Mouse (Mus musculus) left cerebral cortex, postnatal 14 days (tissue): ENCODE measurements around the gene Tuba1c. TPM values are rescaled to one million over a fixed set of nuclear protein-coding genes. Genes with fewer than 3 reads are reported as not detected.

Experiments used
- DNase-seq, 2 experiments: peaks; one replicate each; pipeline ENCODE4 v3.0.0; 2021 to 2022; ENCODE audit warnings: low spot score in 2 of 2, mixed read lengths in 1 of 2
- intact Hi-C: fragments of 180-260 bp; cut with DNase I; formaldehyde crosslinking; loops from one replicate; pipeline ENCODE4 v1.15.1; 2025
- total RNA-seq, 2 experiments: library from RNA; stranded (reverse); gene quantifications; 2 replicates each; pipeline ENCODE4 v1.2.3; 2021

Gene Tuba1c
- total RNA-seq, 2 experiments from 2014 or later: 129 to 142 TPM

- DNase-seq: peak; percentile 83 to 89
- intact Hi-C loops: loop anchor here (10.0 kb wide), 1 partner anchor 50 kb away; the partner anchor contains the start of gene Troap
Measured at GRCm38 (mm10) chr15:99024668-99025314, 4.9 kb upstream of the Tuba1c start.

- intact Hi-C loops: loop anchor here (10.0 kb wide), 1 partner anchor 49 kb away; the partner anchor contains the start of gene Troap
- no peak for DNase-seq
Measured at GRCm38 (mm10) chr15:99025414-99025813, 4.3 kb upstream of the Tuba1c start.

- DNase-seq: no peak
- intact Hi-C loops: loop anchor here (10.0 kb wide), 1 partner anchor 49 kb away; the partner anchor contains the start of gene Troap
Measured at GRCm38 (mm10) chr15:99026259-99026658, 3.4 kb upstream of the Tuba1c start.

GRCm38 (mm10) chr15:99027116-99027515 is 2.6 kb upstream of the Tuba1c start:
- intact Hi-C loops: loop anchor here (10.0 kb wide), 1 partner anchor 48 kb away; the partner anchor contains the start of gene Troap
- no peak for DNase-seq

- intact Hi-C loops: loop anchor here (10.0 kb wide), 1 partner anchor 46 kb away; the partner anchor contains the start of gene Troap
Measured at GRCm38 (mm10) chr15:99028874-99029458, 725 bp upstream of the Tuba1c start.

GRCm38 (mm10) chr15:99030585-99031387 is 1.1 kb downstream of the Tuba1c start:
- no peak for DNase-seq
- intact Hi-C loops: no loop called here

More at GRCm38 (mm10) chr15:99028874-99029458, 725 bp upstream of the Tuba1c start:
- no peak for DNase-seq

GRCm38 (mm10) chr15:99031388-99031675 is 1.6 kb downstream of the Tuba1c start:
- intact Hi-C loops: no loop called here

GRCm38 (mm10) chr15:99032041-99032725 is 2.5 kb downstream of the Tuba1c start:
- DNase-seq: no peak

More at GRCm38 (mm10) chr15:99031388-99031675, 1.6 kb downstream of the Tuba1c start:
- DNase-seq: no peak

GRCm38 (mm10) chr15:99032726-99033250 is 3.1 kb downstream of the Tuba1c start:
- intact Hi-C loops: no loop called here
- no peak for DNase-seq

More at GRCm38 (mm10) chr15:99032041-99032725, 2.5 kb downstream of the Tuba1c start:
- intact Hi-C loops: no loop called here

- intact Hi-C loops: no loop called here
- no peak for DNase-seq
Measured at GRCm38 (mm10) chr15:99033498-99034270, 4.0 kb downstream of the Tuba1c start.

- intact Hi-C loops: no loop called here
- DNase-seq: peak in 1 of 2 experiments; percentile 26
Measured at GRCm38 (mm10) chr15:99035431-99035830, 5.7 kb downstream of the Tuba1c start.

GRCm38 (mm10) chr15:99036249-99036905 is 6.7 kb downstream of the Tuba1c start:
- no peak for DNase-seq
- intact Hi-C loops: no loop called here

- no peak for DNase-seq
- intact Hi-C loops: no loop called here
Measured at GRCm38 (mm10) chr15:99038025-99038424, 8.3 kb downstream of the Tuba1c start.

GRCm38 (mm10) chr15:99038797-99039196 is 9.1 kb downstream of the Tuba1c start:
- intact Hi-C loops: no loop called here

GRCm38 (mm10) chr15:99039306-99039705 is 9.6 kb downstream of the Tuba1c start:
- intact Hi-C loops: no loop called here
- no peak for DNase-seq

More at GRCm38 (mm10) chr15:99038797-99039196, 9.1 kb downstream of the Tuba1c start:
- no peak for DNase-seq

GRCm38 (mm10) chr15:99039996-99040919 is 10.6 kb downstream of the Tuba1c start:
- DNase-seq: no peak
- intact Hi-C loops: no loop called here
